Mouse (Mus musculus): ENCODE results near the gene Hoxb6. TPM values are rescaled to one million over a fixed set of nuclear protein-coding genes. Genes with fewer than 3 reads are reported as not detected.

The Hoxb6 gene
- total RNA-seq, 2 experiments from 2014 or later, result not detected

GRCm38 (mm10) chr11:96301064-96301431 lies 8.8 kb downstream of the Hoxb6 start:
- no peak for DNase-seq

GRCm38 (mm10) chr11:96301837-96302236 lies 9.6 kb downstream of the Hoxb6 start:
- peak in 1 of 2 experiments; percentile 23 for DNase-seq

GRCm38 (mm10) chr11:96302381-96303150 lies 10.3 kb downstream of the Hoxb6 start:
- DNase-seq, result no peak

GRCm38 (mm10) chr11:96303151-96304099 lies 11.1 kb downstream of the Hoxb6 start, which contains the start of gene Hoxb5:
TSS of gene Hoxb5 (plus strand) at chr11:96303336.
- peak; percentile 52 to 72 for DNase-seq

GRCm38 (mm10) chr11:96304381-96305195 lies 12.3 kb downstream of the Hoxb6 start:
- DNase-seq, result no peak

GRCm38 (mm10) chr11:96305505-96306182 lies 13.4 kb downstream of the Hoxb6 start:
- DNase-seq, result no peak

GRCm38 (mm10) chr11:96306183-96306907 lies 14.1 kb downstream of the Hoxb6 start:
- no peak for DNase-seq

GRCm38 (mm10) chr11:96306908-96307269 lies 14.6 kb downstream of the Hoxb6 start:
- no peak for DNase-seq

- no peak for DNase-seq
Measured at GRCm38 (mm10) chr11:96308763-96309162, 16.5 kb downstream of the Hoxb6 start.

- no peak for DNase-seq
Measured at GRCm38 (mm10) chr11:96309288-96309687, 17.0 kb downstream of the Hoxb6 start.

GRCm38 (mm10) chr11:96310183-96310938 lies 18.1 kb downstream of the Hoxb6 start:
- no peak for DNase-seq

- DNase-seq, result no peak
Measured at GRCm38 (mm10) chr11:96311097-96311496, 18.8 kb downstream of the Hoxb6 start.

- peak; percentile 59 to 63 for DNase-seq
Measured at GRCm38 (mm10) chr11:96311520-96312417, 19.5 kb downstream of the Hoxb6 start.

- DNase-seq, result no peak
Measured at GRCm38 (mm10) chr11:96313134-96313533, 20.9 kb downstream of the Hoxb6 start.

- DNase-seq, result no peak
Measured at GRCm38 (mm10) chr11:96313806-96314428, 21.6 kb downstream of the Hoxb6 start.

GRCm38 (mm10) chr11:96314671-96315343 lies 22.5 kb downstream of the Hoxb6 start:
- DNase-seq, result no peak

- no peak for DNase-seq
Measured at GRCm38 (mm10) chr11:96315344-96315681, 23.0 kb downstream of the Hoxb6 start.

Data from heart, adult 18-20 months (tissue).